Comparison of ENCODE assay signal across 9 mouse cellular contexts in the genomic region with DNA sequence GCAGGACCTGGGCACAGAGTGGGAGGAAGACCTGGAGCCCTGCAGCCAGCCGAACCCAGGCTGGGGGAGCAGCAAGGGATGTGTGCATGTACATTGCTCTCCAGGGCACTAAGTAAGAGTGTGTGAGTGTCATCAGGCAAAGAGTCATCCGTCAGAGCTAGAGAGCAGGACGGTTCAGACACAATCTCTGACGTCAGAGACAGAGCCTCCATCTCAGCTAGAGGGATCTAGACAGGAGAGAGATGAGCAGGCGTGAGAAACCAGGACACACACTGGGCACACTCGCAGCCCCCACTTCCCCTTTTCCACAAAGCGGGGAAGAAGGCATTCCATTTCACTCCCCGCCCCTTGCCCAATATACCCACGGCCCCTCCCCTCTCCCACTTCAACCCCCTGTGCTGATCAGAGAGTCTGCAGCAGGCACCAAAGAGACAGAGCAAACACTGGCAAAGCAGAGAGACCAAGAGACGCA. TPM values are rescaled to one million over a fixed set of nuclear protein-coding genes. Genes with fewer than 3 reads are reported as not detected.
DNase-seq lines count a peak whose midpoint lies in the region; ATAC-seq and TF ChIP-seq lines count a peak whose summit lies in the region.
"Had no signal": no experiment of that assay in that cellular context is flagged by ENCODE, and none has a peak within 500 bp of the region (broad histone marks: within the 10 kb centered on the region; RNA-seq: fewer than 3 reads in every experiment).

No protein-coding gene starts in this region.

- WGBS in lung, embryonic 14.5 days, result 12% methylated on average over 10 of the region's 10 CpGs
- 25% methylated on average over 10 of the region's 10 CpGs for WGBS in embryonic facial prominence, embryonic 15.5 days
- 18% methylated on average over 10 of the region's 10 CpGs for WGBS in hindbrain, embryonic 13.5 days
- WGBS in neural tube, embryonic 12.5 days, result 21% methylated on average over 10 of the region's 10 CpGs

- H3K4me1 ChIP-seq in lung, embryonic 14.5 days (ENCODE audit: insufficient read depth), result no peaks in the 10 kb centered on the region; the same call in 1 of the 2 replicates
- peaks cover 36% of the 10 kb centered on the region for H3K4me1 ChIP-seq in embryonic facial prominence, embryonic 15.5 days
- H3K4me1 ChIP-seq in hindbrain, embryonic 13.5 days (replicated peaks), result peaks cover 69% of the 10 kb centered on the region
- peaks cover 48% of the 10 kb centered on the region for H3K4me1 ChIP-seq in neural tube, embryonic 12.5 days

- no peak overlapping the region for H3K9ac ChIP-seq in lung, embryonic 14.5 days
- no peak overlapping the region for H3K9ac ChIP-seq in embryonic facial prominence, embryonic 15.5 days
- peak overlapping the region; percentile 35 for H3K9ac ChIP-seq in hindbrain, embryonic 13.5 days
- 0 out of 2 replicates have a peak overlapping the region, but pooled peaks have one; percentile 5 for H3K9ac ChIP-seq in neural tube, embryonic 12.5 days

- peak overlapping the region; percentile 43 for H3K4me2 ChIP-seq in lung, embryonic 14.5 days
- no peak overlapping the region for H3K4me2 ChIP-seq in embryonic facial prominence, embryonic 15.5 days (replicated peaks)
- peak overlapping the region; percentile 36 for H3K4me2 ChIP-seq in hindbrain, embryonic 13.5 days
- H3K4me2 ChIP-seq in neural tube, embryonic 12.5 days (replicated peaks), result peak overlapping the region; percentile 35

- peak; percentile 29; the same call in 1 of the 2 replicates for ATAC-seq in lung, embryonic 14.5 days (ENCODE audit: insufficient read depth)
- no peak for ATAC-seq in embryonic facial prominence, embryonic 15.5 days (ENCODE audit: insufficient number of reproducible peaks, low FRiP score, low TSS enrichment, low read depth)
- ATAC-seq in hindbrain, embryonic 13.5 days (ENCODE audit: low FRiP score), result peak; percentile 52
- ATAC-seq in neural tube, embryonic 12.5 days (ENCODE audit: low FRiP score, low read depth), result peak; percentile 57
- ATAC-seq: inflammation-experienced regulatory T-cells, adult 6 months had no signal

- no peak overlapping the region for H3K27ac ChIP-seq in lung, embryonic 14.5 days (ENCODE audit: low read depth)
- peak overlapping the region; percentile 44; the same call in 1 of the 2 replicates for H3K27ac ChIP-seq in embryonic facial prominence, embryonic 15.5 days (replicated peaks)
- H3K27ac ChIP-seq in hindbrain, embryonic 13.5 days, result peak overlapping the region; percentile 84
- H3K27ac ChIP-seq in neural tube, embryonic 12.5 days, result no peak overlapping the region

- no peaks in the 10 kb centered on the region for H3K9me3 ChIP-seq in lung, embryonic 14.5 days (ENCODE audit: low read depth, low read length)
- H3K9me3 ChIP-seq in embryonic facial prominence, embryonic 15.5 days (replicated peaks), result no peaks in the 10 kb centered on the region
- no peaks in the 10 kb centered on the region for H3K9me3 ChIP-seq in hindbrain, embryonic 13.5 days
- no peaks in the 10 kb centered on the region for H3K9me3 ChIP-seq in neural tube, embryonic 12.5 days

- H3K27me3 ChIP-seq in lung, embryonic 14.5 days (ENCODE audit: insufficient read depth, low read length), result no peaks in the 10 kb centered on the region
- no peaks in the 10 kb centered on the region for H3K27me3 ChIP-seq in embryonic facial prominence, embryonic 15.5 days
- H3K27me3 ChIP-seq in hindbrain, embryonic 13.5 days, result peaks cover 24% of the 10 kb centered on the region
- peaks cover 5% of the 10 kb centered on the region; the same call in 1 of the 2 replicates for H3K27me3 ChIP-seq in neural tube, embryonic 12.5 days (replicated peaks)

- no peak overlapping the region for H3K4me3 ChIP-seq in lung, embryonic 14.5 days (ENCODE audit: low read depth, low read length)
- no peak overlapping the region for H3K4me3 ChIP-seq in embryonic facial prominence, embryonic 15.5 days (replicated peaks)
- no peak overlapping the region for H3K4me3 ChIP-seq in hindbrain, embryonic 13.5 days
- no peak overlapping the region for H3K4me3 ChIP-seq in neural tube, embryonic 12.5 days
- H3K4me3 ChIP-seq: erythroblast, embryonic 14.5 days had no signal

- no peak for TF ChIP-seq CTCF in lung, embryonic 14.5 days (IDR thresholded peaks at IDR 0.05; ENCODE audit: low read depth)

- DNase-seq in lung, embryonic 14.5 days, result peak; percentile 39
- DNase-seq in lung, postnatal 10 days, result no peak
- DNase-seq in spleen, postnatal 4 days (ENCODE audit: low spot score in 2 of 2), result no peak
- DNase-seq in cerebellum, adult 11-12 months, result no peak

- peaks cover 30% of the 10 kb centered on the region; the same call in 1 of the 2 replicates for H3K36me3 ChIP-seq in lung, embryonic 14.5 days (ENCODE audit: insufficient read depth)
- H3K36me3 ChIP-seq in embryonic facial prominence, embryonic 15.5 days, result peaks cover 46% of the 10 kb centered on the region
- H3K36me3 ChIP-seq in hindbrain, embryonic 13.5 days, result peaks cover 67% of the 10 kb centered on the region
- H3K36me3 ChIP-seq in neural tube, embryonic 12.5 days, result peaks cover 15% of the 10 kb centered on the region

RNA-seq across cellular contexts. Expression of gene Abcc3, which starts 20.2 kb away (rescaled TPM):
- polyA plus RNA-seq in lung, embryonic 14.5 days (2014; fragmentation: Nextera tagmentation; extraction: Ambion mirVana), result 3.1 and 3.7 TPM in 2 replicates
- polyA plus RNA-seq in embryonic facial prominence, embryonic 15.5 days (2015; fragmentation: Nextera tagmentation; extraction: Ambion mirVana), result 2.8 and 4.4 TPM in 2 replicates
- polyA plus RNA-seq in hindbrain, embryonic 13.5 days (2015; fragmentation: Nextera tagmentation; extraction: Ambion mirVana), result 0.50 and 0.77 TPM in 2 replicates
- 0.52 and 1.0 TPM in 2 replicates for polyA plus RNA-seq in neural tube, embryonic 12.5 days (2016; fragmentation: Nextera tagmentation; extraction: Ambion mirVana)

Comparison
In these comparisons a context has a peak if more than half of its experiments do, and no peak if none do; other contexts are left out.
1. H3K27ac ChIP-seq: peak in embryonic facial prominence, embryonic 15.5 days (single experiment) and hindbrain, embryonic 13.5 days (single experiment); none in lung, embryonic 14.5 days (single experiment) and neural tube, embryonic 12.5 days (single experiment).
2. H3K9ac ChIP-seq: peak in hindbrain, embryonic 13.5 days (single experiment) and neural tube, embryonic 12.5 days (single experiment); none in lung, embryonic 14.5 days (single experiment) and embryonic facial prominence, embryonic 15.5 days (single experiment).